In genomic region chr14:100260531-100260930, GRCm38 (mm10) we compare ENCODE assay signal across 8 mouse cellular contexts. TPM values are rescaled to one million over a fixed set of nuclear protein-coding genes. Genes with fewer than 3 reads are reported as not detected.
A peak's percentile ranks its signal among the peaks of the same experiment; 100 is the strongest.
DNase-seq lines count a peak whose midpoint lies in the region; ATAC-seq lines count a peak whose summit lies in the region.

No protein-coding gene starts in this region.

- intact Hi-C loops in left cerebral cortex, postnatal 14 days (cut with DNase I), result no loop called here

- peak; percentile 39 for ATAC-seq in frontal cortex, adult (ENCODE audit: low TSS enrichment)

- no peak for DNase-seq in frontal cortex, postnatal 36 days (ENCODE audit: low spot score in 2 of 2)
- DNase-seq in brain, adult 2 months (ENCODE audit: low read depth, low spot score), result peak; percentile 13
- peak; percentile 28 for DNase-seq in heart, postnatal 4 days
- DNase-seq in lung, adult 18-20 months, result peak; percentile 41 to 69
- DNase-seq in frontal cortex, postnatal 10 days (ENCODE audit: low spot score in 2 of 2), result no peak
- no peak for DNase-seq in c-Kit-positive CD71-positive TER-119-positive erythroid progenitor cells, embryonic 14.5 days (ENCODE audit: low spot score)
- DNase-seq in left cerebral cortex, postnatal 14 days (ENCODE audit: low spot score in 2 of 2), result no peak

RNA-seq across cellular contexts. Expression of gene Klf12, which starts 23.9 kb away (rescaled TPM):
- 10 to 100 TPM; 14.2 to 14.7 TPM for total RNA-seq in heart, postnatal 4 days (2021)
- total RNA-seq in left cerebral cortex, postnatal 14 days (2021), result 10 to 100 TPM; 44.3 to 44.5 TPM

Comparison
In these comparisons a context has a peak if more than half of its experiments do, and no peak if none do; other contexts are left out.
1. DNase-seq: peak in brain, adult 2 months (single experiment), heart, postnatal 4 days (single experiment) and lung, adult 18-20 months (2 of 2); none in frontal cortex, postnatal 36 days (0 of 2), frontal cortex, postnatal 10 days (0 of 2), c-Kit-positive CD71-positive TER-119-positive erythroid progenitor cells, embryonic 14.5 days (single experiment) and left cerebral cortex, postnatal 14 days (0 of 2).